Mouse (Mus musculus): Measurements from ENCODE around the gene Tmem245. TPM values are rescaled to one million over a fixed set of nuclear protein-coding genes. Genes with fewer than 3 reads are reported as not detected.

Tmem245 gene
- polyA plus RNA-seq (2012; rRNA removed) = 15.4 and 20.5 TPM in 2 replicates

GRCm38 (mm10) chr4:56946641-56947640 is at the start of gene Tmem245:
Gene Tmem245 (minus strand): TSS chr4:56947437.
- peak; percentile 61; the same call in 1 of the 2 replicates for TF ChIP-seq POLR2A (IDR thresholded peaks at IDR 0.05; ENCODE audit: borderline replicate concordance, extremely low read depth, low read depth, low read length)
- TF ChIP-seq CTCF (IDR thresholded peaks at IDR 0.05; ENCODE audit: insufficient read depth, low read length) = no peak
- WGBS = under 1% methylated on average over 107 of the region's 107 CpGs
- H3K4me1 ChIP-seq (ENCODE audit: control insufficient read depth, insufficient read depth, low read length) = no peaks in the 10 kb centered on the region
- DNase-seq = peak; percentile 88
- H3K4me3 ChIP-seq (replicated peaks; ENCODE audit: extremely low read depth, low read depth, low read length) = peak within 1 kb of the TSS; percentile 81

GRCm38 (mm10) chr4:56993331-56993730 is 46.1 kb upstream of the Tmem245 start:
- no peak for DNase-seq
- 56% methylated on average over 7 of the region's 7 CpGs for WGBS
- no peaks in the 10 kb centered on the region for H3K4me1 ChIP-seq (ENCODE audit: control insufficient read depth, insufficient read depth, low read length)
- no peak for TF ChIP-seq CTCF (IDR thresholded peaks at IDR 0.05; ENCODE audit: insufficient read depth, low read length)
- TF ChIP-seq POLR2A (IDR thresholded peaks at IDR 0.05; ENCODE audit: borderline replicate concordance, extremely low read depth, low read depth, low read length) = no peak
- no peak overlapping the region for H3K4me3 ChIP-seq (replicated peaks; ENCODE audit: extremely low read depth, low read depth, low read length)

- WGBS = 67% methylated on average over 2 of the region's 2 CpGs
- TF ChIP-seq CTCF (IDR thresholded peaks at IDR 0.05; ENCODE audit: insufficient read depth, low read length) = no peak
- no peak for TF ChIP-seq POLR2A (IDR thresholded peaks at IDR 0.05; ENCODE audit: borderline replicate concordance, extremely low read depth, low read depth, low read length)
- Histone ChIP-seq H3K4me1 (ENCODE audit: control insufficient read depth, insufficient read depth, low read length) (no peaks in the 10 kb centered on the region), H3K4me3 (replicated peaks; ENCODE audit: extremely low read depth, low read depth, low read length) (no peak overlapping the region)
- no peak for DNase-seq
Measured at GRCm38 (mm10) chr4:56991951-56992350, 44.7 kb upstream of the Tmem245 start.

- Histone ChIP-seq H3K4me1 (ENCODE audit: control insufficient read depth, insufficient read depth, low read length) (no peaks in the 10 kb centered on the region), H3K4me3 (replicated peaks; ENCODE audit: extremely low read depth, low read depth, low read length) (no peak within 1 kb of the TSS)
- WGBS = 3% methylated on average over 15 of the region's 44 CpGs
- DNase-seq = no peak
- no peak for TF ChIP-seq CTCF (IDR thresholded peaks at IDR 0.05; ENCODE audit: insufficient read depth, low read length)
Measured at GRCm38 (mm10) chr4:56990215-56990584, 43.0 kb upstream of the Tmem245 start, which contains the start of gene Frrs1l. Gene Frrs1l (minus strand): TSS chr4:56990391.

GRCm38 (mm10) chr4:56989431-56990214 is 42.4 kb upstream of the Tmem245 start:
- H3K4me3 ChIP-seq (replicated peaks; ENCODE audit: extremely low read depth, low read depth, low read length) = no peak overlapping the region
- H3K4me1 ChIP-seq (ENCODE audit: control insufficient read depth, insufficient read depth, low read length) = no peaks in the 10 kb centered on the region
- no peak for TF ChIP-seq CTCF (IDR thresholded peaks at IDR 0.05; ENCODE audit: insufficient read depth, low read length)
- WGBS = 8% methylated on average over 45 of the region's 45 CpGs
- no peak for DNase-seq

GRCm38 (mm10) chr4:56965586-56966179 is 18.4 kb upstream of the Tmem245 start:
- Histone ChIP-seq H3K4me1 (ENCODE audit: control insufficient read depth, insufficient read depth, low read length) (peaks cover 2% of the 10 kb centered on the region), H3K4me3 (replicated peaks; ENCODE audit: extremely low read depth, low read depth, low read length) (no peak overlapping the region)
- DNase-seq = no peak
- WGBS = 49% methylated on average over 7 of the region's 7 CpGs
- TF ChIP-seq CTCF (IDR thresholded peaks at IDR 0.05; ENCODE audit: insufficient read depth, low read length) = no peak

- Histone ChIP-seq H3K4me1 (ENCODE audit: control insufficient read depth, insufficient read depth, low read length) (peaks cover 2% of the 10 kb centered on the region), H3K4me3 (replicated peaks; ENCODE audit: extremely low read depth, low read depth, low read length) (no peak overlapping the region)
- WGBS = 91% methylated on average over 6 of the region's 6 CpGs
- TF ChIP-seq CTCF (IDR thresholded peaks at IDR 0.05; ENCODE audit: insufficient read depth, low read length) (no peak), POLR2A (IDR thresholded peaks at IDR 0.05; ENCODE audit: borderline replicate concordance, extremely low read depth, low read depth, low read length) (no peak)
- no peak for DNase-seq
Measured at GRCm38 (mm10) chr4:56963687-56964086, 16.4 kb upstream of the Tmem245 start.

GRCm38 (mm10) chr4:56961320-56961925 is 14.2 kb upstream of the Tmem245 start:
- TF ChIP-seq POLR2A (IDR thresholded peaks at IDR 0.05; ENCODE audit: borderline replicate concordance, extremely low read depth, low read depth, low read length) (no peak), CTCF (IDR thresholded peaks at IDR 0.05; ENCODE audit: insufficient read depth, low read length) (no peak)
- DNase-seq = no peak
- H3K4me1 ChIP-seq (ENCODE audit: control insufficient read depth, insufficient read depth, low read length) = peaks cover 2% of the 10 kb centered on the region
- 66% methylated on average over 12 of the region's 12 CpGs for WGBS
- H3K4me3 ChIP-seq (replicated peaks; ENCODE audit: extremely low read depth, low read depth, low read length) = no peak overlapping the region

- H3K4me3 ChIP-seq (replicated peaks; ENCODE audit: extremely low read depth, low read depth, low read length) = no peak overlapping the region
- H3K4me1 ChIP-seq (ENCODE audit: control insufficient read depth, insufficient read depth, low read length) = peaks cover 2% of the 10 kb centered on the region
- no peak for TF ChIP-seq POLR2A (IDR thresholded peaks at IDR 0.05; ENCODE audit: borderline replicate concordance, extremely low read depth, low read depth, low read length)
- no peak for TF ChIP-seq CTCF (IDR thresholded peaks at IDR 0.05; ENCODE audit: insufficient read depth, low read length)
- WGBS = 31% methylated on average over 9 of the region's 9 CpGs
- no peak for DNase-seq
Measured at GRCm38 (mm10) chr4:56957518-56957917, 10.3 kb upstream of the Tmem245 start.

All from lung, adult 2 months (tissue).